Mouse (Mus musculus): ENCODE measurements around the gene 9130213A22Rik. TPM values are rescaled to one million over a fixed set of nuclear protein-coding genes. Genes with fewer than 3 reads are reported as not detected.

The 9130213A22Rik gene
- polyA plus RNA-seq, 1 experiment from 2014 or later: not detected

- peak overlapping the region; percentile 74 for H3K4me3 ChIP-seq (ENCODE audit: low read depth, low read length)
- no peaks in the 10 kb centered on the region for H3K9me3 ChIP-seq (replicated peaks; ENCODE audit: control insufficient read depth, low read length)
- H3K9ac ChIP-seq (ENCODE audit: low read depth, low read length): peak overlapping the region; percentile 83
- peak overlapping the region; percentile 83 for H3K27ac ChIP-seq (ENCODE audit: low read length)
- no peaks in the 10 kb centered on the region for H3K36me3 ChIP-seq (ENCODE audit: control insufficient read depth, insufficient read depth)
- 33% methylated on average over 9 of the region's 9 CpGs for WGBS (ENCODE audit: insufficient replicate concordance)
- no peaks in the 10 kb centered on the region for H3K27me3 ChIP-seq (ENCODE audit: control insufficient read depth, insufficient read depth, low read depth, low read length)
- H3K4me2 ChIP-seq (ENCODE audit: low read depth, low read length): peak overlapping the region; percentile 96
- ATAC-seq (ENCODE audit: low read depth): no peak
- peaks cover 51% of the 10 kb centered on the region for H3K4me1 ChIP-seq (ENCODE audit: control insufficient read depth, low read depth, low read length)
These were observed 51.1 kb downstream of the 9130213A22Rik start for GRCm38 (mm10) chr11:69071262-69071661.

GRCm38 (mm10) chr11:69070590-69071222, 51.7 kb downstream of the 9130213A22Rik start, which contains the start of gene Tmem107:
Gene Tmem107 (plus strand): TSS chr11:69070806.
- peak within 1 kb of the TSS; percentile 83 for H3K9ac ChIP-seq (ENCODE audit: low read depth, low read length)
- H3K36me3 ChIP-seq (ENCODE audit: control insufficient read depth, insufficient read depth): no peaks in the 10 kb centered on the region
- peak within 1 kb of the TSS; percentile 96 for H3K4me2 ChIP-seq (ENCODE audit: low read depth, low read length)
- WGBS (ENCODE audit: insufficient replicate concordance): under 1% methylated on average over 47 of the region's 47 CpGs
- peak within 1 kb of the TSS; percentile 74 for H3K4me3 ChIP-seq (ENCODE audit: low read depth, low read length)
- peak within 1 kb of the TSS; percentile 83 for H3K27ac ChIP-seq (ENCODE audit: low read length)
- peaks cover 57% of the 10 kb centered on the region for H3K4me1 ChIP-seq (ENCODE audit: control insufficient read depth, low read depth, low read length)
- no peaks in the 10 kb centered on the region for H3K27me3 ChIP-seq (ENCODE audit: control insufficient read depth, insufficient read depth, low read depth, low read length)
- no peaks in the 10 kb centered on the region for H3K9me3 ChIP-seq (replicated peaks; ENCODE audit: control insufficient read depth, low read length)
- peak; percentile 82 for ATAC-seq (ENCODE audit: low read depth)

GRCm38 (mm10) chr11:69070093-69070492, 52.3 kb downstream of the 9130213A22Rik start:
- Histone ChIP-seq H3K9ac (ENCODE audit: low read depth, low read length) (peak overlapping the region; percentile 83), H3K27me3 (ENCODE audit: control insufficient read depth, insufficient read depth, low read depth, low read length) (no peaks in the 10 kb centered on the region), H3K4me2 (ENCODE audit: low read depth, low read length) (peak overlapping the region; percentile 96), H3K27ac (ENCODE audit: low read length) (peak overlapping the region; percentile 83), H3K9me3 (replicated peaks; ENCODE audit: control insufficient read depth, low read length) (no peaks in the 10 kb centered on the region), H3K36me3 (ENCODE audit: control insufficient read depth, insufficient read depth) (no peaks in the 10 kb centered on the region), H3K4me3 (ENCODE audit: low read depth, low read length) (peak overlapping the region; percentile 74), H3K4me1 (ENCODE audit: control insufficient read depth, low read depth, low read length) (peaks cover 57% of the 10 kb centered on the region)
- WGBS (ENCODE audit: insufficient replicate concordance): 0% methylated on average over 13 of the region's 13 CpGs
- ATAC-seq (ENCODE audit: low read depth): no peak

Other genes starting within 250 kb of the 9130213A22Rik start
- gene Rnf222, start 234.0 kb downstream of the 9130213A22Rik start, polyA plus RNA-seq (2015; fragmentation: Nextera tagmentation; extraction: Ambion mirVana): 0.04 and 0.14 TPM in 2 replicates
- 457 and 528 TPM in 2 replicates for gene Rpl26, start 221.0 kb downstream of the 9130213A22Rik start, polyA plus RNA-seq (2015; fragmentation: Nextera tagmentation; extraction: Ambion mirVana)
- gene Odf4, start 195.5 kb downstream of the 9130213A22Rik start, polyA plus RNA-seq (2015; fragmentation: Nextera tagmentation; extraction: Ambion mirVana): not detected in 2 replicates
- gene Arhgef15, start 165.1 kb downstream of the 9130213A22Rik start, polyA plus RNA-seq (2015; fragmentation: Nextera tagmentation; extraction: Ambion mirVana): 1.7 and 2.0 TPM in 2 replicates
- gene Slc25a35, start 154.5 kb downstream of the 9130213A22Rik start, polyA plus RNA-seq (2015; fragmentation: Nextera tagmentation; extraction: Ambion mirVana): 0.37 and 0.80 TPM in 2 replicates
- gene Rangrf, start 147.4 kb downstream of the 9130213A22Rik start, polyA plus RNA-seq (2015; fragmentation: Nextera tagmentation; extraction: Ambion mirVana): 16.3 and 19.3 TPM in 2 replicates
- gene Pfas, start 114.1 kb downstream of the 9130213A22Rik start, polyA plus RNA-seq (2015; fragmentation: Nextera tagmentation; extraction: Ambion mirVana): 13.7 and 15.4 TPM in 2 replicates
- gene Ctc1, start 106.7 kb downstream of the 9130213A22Rik start, polyA plus RNA-seq (2015; fragmentation: Nextera tagmentation; extraction: Ambion mirVana): 17.2 and 23.0 TPM in 2 replicates
- 101 and 107 TPM in 2 replicates for gene Aurkb, start 76.9 kb downstream of the 9130213A22Rik start, polyA plus RNA-seq (2015; fragmentation: Nextera tagmentation; extraction: Ambion mirVana)
- gene Borcs6, start 62.9 kb downstream of the 9130213A22Rik start, polyA plus RNA-seq (2015; fragmentation: Nextera tagmentation; extraction: Ambion mirVana): 3.1 and 3.6 TPM in 2 replicates
- 20.2 and 21.7 TPM in 2 replicates for gene Tmem107, start 51.8 kb downstream of the 9130213A22Rik start, polyA plus RNA-seq (2015; fragmentation: Nextera tagmentation; extraction: Ambion mirVana)
- gene Vamp2, start 34.1 kb downstream of the 9130213A22Rik start, polyA plus RNA-seq (2015; fragmentation: Nextera tagmentation; extraction: Ambion mirVana): 16.4 and 25.4 TPM in 2 replicates
- 6.9 and 8.5 TPM in 2 replicates for gene Per1, start 27.4 kb downstream of the 9130213A22Rik start, polyA plus RNA-seq (2015; fragmentation: Nextera tagmentation; extraction: Ambion mirVana)
- 0.06 and 0.07 TPM in 2 replicates for gene Hes7, start 2.2 kb downstream of the 9130213A22Rik start, polyA plus RNA-seq (2015; fragmentation: Nextera tagmentation; extraction: Ambion mirVana)
- gene Aloxe3, start 3.3 kb upstream of the 9130213A22Rik start, polyA plus RNA-seq (2015; fragmentation: Nextera tagmentation; extraction: Ambion mirVana): 0.09 and 0.39 TPM in 2 replicates
- gene Alox12b, start 34.4 kb upstream of the 9130213A22Rik start, polyA plus RNA-seq (2015; fragmentation: Nextera tagmentation; extraction: Ambion mirVana): not detected in 2 replicates
- gene Alox8, start 75.3 kb upstream of the 9130213A22Rik start, polyA plus RNA-seq (2015; fragmentation: Nextera tagmentation; extraction: Ambion mirVana): 0.08 TPM in 1 of 2 replicates, not detected in the other
- not detected in 2 replicates for gene Gucy2e, start 114.4 kb upstream of the 9130213A22Rik start, polyA plus RNA-seq (2015; fragmentation: Nextera tagmentation; extraction: Ambion mirVana)
- gene Cntrob, start 201.2 kb upstream of the 9130213A22Rik start, polyA plus RNA-seq (2015; fragmentation: Nextera tagmentation; extraction: Ambion mirVana): 6.0 and 7.2 TPM in 2 replicates
- gene Trappc1, start 201.4 kb upstream of the 9130213A22Rik start, polyA plus RNA-seq (2015; fragmentation: Nextera tagmentation; extraction: Ambion mirVana): 69.3 and 75.8 TPM in 2 replicates
- 0.05 and 0.12 TPM in 2 replicates for gene Kcnab3, start 203.7 kb upstream of the 9130213A22Rik start, polyA plus RNA-seq (2015; fragmentation: Nextera tagmentation; extraction: Ambion mirVana)
- gene Rnf227, start 217.9 kb upstream of the 9130213A22Rik start, polyA plus RNA-seq (2015; fragmentation: Nextera tagmentation; extraction: Ambion mirVana): 0.62 and 0.74 TPM in 2 replicates
- 5.0 and 5.7 TPM in 2 replicates for gene Chd3, start 246.8 kb upstream of the 9130213A22Rik start, polyA plus RNA-seq (2015; fragmentation: Nextera tagmentation; extraction: Ambion mirVana)